Mouse (Mus musculus) kidney, adult 2 months (tissue): ENCODE measurements at regions not wholly inside any gene's neighbourhood (a gene's known extent, or its start where the extent isn't known, plus 50 kb on each side); places are given as distances from the start of the nearest gene placed in this dataset.

Experiments used
- CTCF ChIP-seq: fragments of 200-500 bp; conservative IDR thresholded peaks from 2 replicates; pipeline ENCODE4 v1.5.1; 2011; ENCODE audit warnings: low read depth, mild to moderate bottlenecking, control low read depth, low read length, moderate library complexity, mixed read lengths; ENCODE audit not compliant: insufficient read depth, insufficient read length
- POLR2A ChIP-seq: fragments of 200-500 bp; IDR thresholded peaks from one replicate; pipeline ENCODE4 v1.6.1; 2011; ENCODE audit warnings: low read depth, low read length, control low read depth

GRCm38 (mm10) chr17:4865621-4866020, 128.5 kb upstream of the Arid1b start:
- no peak for TF ChIP-seq POLR2A
- no peak for TF ChIP-seq CTCF
